Mouse (Mus musculus) testis, adult 10 weeks (tissue): ENCODE measurements around the gene Ccdc85a. TPM values are rescaled to one million over a fixed set of nuclear protein-coding genes. Genes with fewer than 3 reads are reported as not detected.

Experiments
- polyA plus RNA-seq: library from polyadenylated mRNA; stranded (reverse); fragments of 350-450 nt; fragmentation: Illumina TruSeq; extraction: RNeasy Lipid Tissue Mini Kit (QIAGEN cat#74804); gene quantifications from one replicate; pipeline ENCODE4 v1.2.3, GENCODE M21; 2014; ENCODE audit warnings: low read depth, low replicate concordance

Gene Ccdc85a
- polyA plus RNA-seq = 0.17 TPM

DNA sequence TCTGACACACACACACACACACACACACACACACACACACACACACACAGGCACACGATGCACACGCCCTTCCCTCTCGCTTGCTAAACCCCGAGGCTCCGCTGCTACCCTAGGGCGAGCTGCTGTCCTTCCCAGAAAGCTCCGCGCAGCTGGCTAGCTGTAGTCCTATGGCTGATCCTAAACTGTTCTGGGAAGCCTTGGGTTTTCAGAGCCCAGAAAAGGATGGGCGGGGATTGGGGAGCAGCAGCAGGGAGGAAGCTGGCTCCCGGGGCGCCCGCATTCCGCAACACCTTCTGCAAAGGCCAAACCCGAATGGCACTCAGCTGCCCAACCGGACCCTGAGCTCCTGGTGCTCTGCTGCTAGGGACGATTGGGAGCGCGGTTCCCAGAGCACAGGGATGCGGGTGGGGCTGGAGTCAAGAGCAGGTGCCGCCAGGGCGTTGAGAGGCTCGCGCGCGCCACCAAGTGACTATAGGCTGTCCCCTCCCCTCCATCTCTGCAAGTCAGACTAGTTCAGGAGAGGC, at the start of gene Ccdc85a:
Gene Ccdc85a (minus strand): TSS at position 414 of the 524 bp plus-strand sequence.

DNA sequence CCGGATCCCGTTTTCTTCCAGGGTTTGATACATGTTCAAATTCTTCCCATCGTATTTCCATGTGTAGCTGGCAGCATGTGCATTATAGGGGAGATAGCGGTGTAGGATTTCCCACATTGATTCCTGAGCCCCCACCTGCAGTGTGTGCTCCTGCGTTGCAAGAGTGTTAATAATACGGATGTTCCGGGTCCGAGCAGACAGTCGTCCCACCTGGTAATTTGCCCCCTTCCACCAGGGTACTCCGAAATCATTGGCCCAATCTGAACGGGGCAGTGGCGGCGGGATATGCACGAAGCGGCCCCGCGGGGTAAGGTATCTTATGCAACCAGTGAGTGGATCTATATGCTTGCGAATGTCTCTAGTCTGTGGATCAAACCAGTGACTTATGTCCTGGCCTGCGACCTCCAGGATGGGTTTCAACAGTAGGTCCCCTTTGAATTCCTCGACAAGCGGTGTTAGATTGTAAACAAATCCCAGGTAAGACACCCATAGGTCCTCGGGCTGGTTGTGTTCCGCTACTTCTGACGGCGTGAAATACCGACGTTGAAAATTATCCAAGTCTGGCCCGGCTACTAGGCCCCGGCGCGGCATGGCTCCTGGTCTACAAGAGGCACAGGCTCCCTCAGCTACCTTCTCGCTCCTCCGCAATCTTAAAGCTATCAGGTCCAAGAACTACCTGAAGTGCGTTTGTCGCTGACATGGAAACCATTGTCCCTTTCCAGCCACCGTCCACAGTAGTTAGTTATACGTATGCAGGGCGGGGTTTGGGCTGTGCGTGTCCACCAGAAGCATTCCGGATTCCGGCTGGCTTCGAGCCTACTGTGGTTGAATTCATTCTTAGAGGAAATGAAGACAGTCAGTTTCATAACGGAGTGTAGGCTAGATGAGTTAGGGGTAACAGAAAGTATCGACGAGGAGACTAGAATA, 244.6 kb downstream of the Ccdc85a start, which contains the start of gene Gm6685:
Gene Gm6685 (minus strand): TSS at position 644 of the 927 bp plus-strand sequence.

Other genes starting within 250 kb of the Ccdc85a start
- gene Gm6685, start 244.5 kb downstream of the Ccdc85a start, polyA plus RNA-seq = 3.8 TPM